Mouse (Mus musculus): ENCODE measurements around the gene Srgn.
"Not testable (repeated sequence)": the region's sequence is repeated elsewhere in the genome, so short reads cannot be mapped to it uniquely, and the experiment has no call there.

Srgn gene

DNA sequence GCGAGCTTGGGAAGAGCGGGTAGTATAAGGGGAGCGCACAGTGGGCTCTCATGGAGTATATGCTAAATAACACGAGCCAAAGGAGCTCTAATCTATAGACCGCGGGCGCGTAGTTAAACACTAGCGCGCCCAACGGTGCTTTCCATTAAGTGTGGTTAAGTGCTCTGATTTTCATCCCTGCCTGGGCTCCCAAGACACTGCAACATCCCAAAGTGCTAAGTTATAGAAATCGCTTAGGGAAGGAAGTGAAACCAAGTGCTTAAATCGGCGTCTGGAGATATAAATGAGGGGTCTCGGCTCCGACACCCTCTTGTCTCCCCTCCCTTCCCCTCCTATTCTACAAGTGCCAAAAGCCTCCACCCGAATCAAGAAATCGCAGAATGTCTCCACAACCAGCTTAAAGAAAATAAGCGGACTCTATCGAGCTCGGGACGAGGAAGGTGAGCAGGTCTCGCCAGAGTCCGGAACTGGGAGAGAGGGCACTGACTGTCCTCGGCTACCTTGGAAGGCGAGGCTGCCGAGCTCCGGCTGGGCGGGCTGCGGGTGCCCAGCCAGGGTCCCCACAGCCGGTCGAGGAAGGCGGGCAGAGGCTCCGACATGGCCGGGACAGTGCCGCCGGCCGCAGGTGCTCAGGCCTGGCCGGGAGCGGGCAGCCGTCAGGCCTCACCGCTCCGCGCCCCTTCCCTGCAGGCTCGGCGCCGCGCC is 41.2 kb downstream of the Srgn start:
- DNase-seq (ENCODE audit: low read depth, low spot score) = no peak

DNA sequence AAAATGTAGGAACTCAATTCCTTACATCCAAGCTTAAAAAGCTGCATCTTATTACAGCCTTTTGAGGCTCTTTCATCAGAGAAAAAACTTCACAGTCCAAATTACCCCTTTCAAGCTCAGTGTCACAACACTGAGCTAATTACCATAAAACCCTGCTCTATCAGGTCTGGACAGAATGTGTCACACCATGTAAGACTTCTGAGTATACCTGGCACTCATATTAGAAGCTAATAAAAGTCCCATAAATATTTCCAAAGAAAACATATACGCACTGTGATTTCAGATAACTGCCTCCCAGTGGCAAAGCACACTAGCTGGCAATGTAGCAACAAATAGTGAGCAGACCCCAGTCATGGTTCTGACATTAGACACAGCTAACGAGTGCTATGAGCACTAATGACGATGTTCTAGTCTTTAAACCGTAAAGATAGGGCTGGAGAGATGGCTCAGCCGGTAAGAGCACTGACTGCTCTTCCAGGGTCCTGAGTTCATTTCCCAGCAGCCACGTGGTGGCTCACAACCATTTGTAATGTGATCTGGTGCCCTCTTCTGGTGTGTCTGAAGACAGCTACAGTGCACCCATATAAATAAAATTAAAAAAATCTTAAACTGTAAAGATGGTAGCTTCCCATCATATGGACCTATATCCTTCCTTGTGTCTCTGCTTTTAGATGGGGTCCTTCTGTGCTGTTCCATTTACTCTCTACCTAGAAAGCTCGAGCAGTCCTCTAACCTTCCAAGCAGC is 46.0 kb downstream of the Srgn start:
- DNase-seq (ENCODE audit: low read depth, low spot score) = no peak

DNA sequence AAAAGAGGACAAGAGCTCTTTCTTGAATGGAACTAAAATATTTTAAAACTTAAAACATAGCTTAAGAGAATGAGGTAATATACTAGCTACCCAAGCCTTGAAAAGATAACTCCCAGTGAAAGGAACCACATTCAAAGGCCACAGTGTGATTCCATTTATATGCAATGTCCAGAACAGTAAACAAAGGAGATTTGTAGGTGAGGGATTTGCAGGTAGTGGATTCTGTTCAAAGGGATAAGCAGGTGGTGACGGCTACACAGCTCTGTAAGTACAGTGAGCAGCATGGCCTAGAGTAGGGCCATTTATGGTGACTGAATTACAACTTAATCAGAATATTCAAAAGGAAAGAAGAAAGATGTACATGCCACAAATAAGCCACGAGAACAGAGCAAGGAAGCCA is 50.3 kb downstream of the Srgn start:
- DNase-seq (ENCODE audit: low read depth, low spot score) = no peak

DNA sequence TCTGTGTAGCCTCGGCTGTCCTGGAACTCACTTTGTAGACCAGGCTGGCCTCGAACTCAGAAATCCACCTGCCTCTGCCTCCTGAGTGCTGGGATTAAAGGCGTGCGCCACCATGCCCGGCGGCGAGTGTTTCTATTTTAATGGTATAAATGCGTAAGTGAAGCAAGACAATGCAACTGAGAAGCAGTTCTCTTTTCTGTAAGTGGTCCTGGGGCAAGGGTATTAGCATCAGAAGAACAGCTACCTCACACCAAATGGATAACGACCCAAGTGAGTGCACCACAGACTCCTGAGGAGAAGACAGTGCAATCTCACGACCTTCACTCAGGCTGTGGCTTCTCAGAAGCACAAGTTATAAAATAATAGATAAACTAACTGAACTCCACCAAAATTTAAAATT is 52.3 kb downstream of the Srgn start:
- DNase-seq (ENCODE audit: low read depth, low spot score) = no peak

DNA sequence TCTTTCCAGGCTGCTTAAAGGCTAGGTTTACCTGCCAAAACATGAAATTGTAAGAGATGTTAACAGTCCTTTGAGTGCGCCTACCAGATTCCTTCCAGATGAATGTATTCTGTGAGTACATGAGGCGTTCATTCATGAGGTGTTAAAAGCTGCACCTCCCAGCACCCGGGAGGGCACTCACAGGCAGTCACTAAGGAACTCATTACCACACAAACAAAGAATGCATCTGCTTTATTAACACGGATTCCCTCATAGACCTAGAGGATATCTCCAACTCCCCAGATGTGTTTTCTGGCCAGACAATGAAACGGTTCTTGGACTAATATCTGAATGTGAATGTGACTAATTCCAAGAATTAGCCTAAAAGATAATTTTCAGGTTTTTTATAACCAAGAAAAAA is 56.1 kb downstream of the Srgn start:
- no peak for DNase-seq (ENCODE audit: low read depth, low spot score)

DNA sequence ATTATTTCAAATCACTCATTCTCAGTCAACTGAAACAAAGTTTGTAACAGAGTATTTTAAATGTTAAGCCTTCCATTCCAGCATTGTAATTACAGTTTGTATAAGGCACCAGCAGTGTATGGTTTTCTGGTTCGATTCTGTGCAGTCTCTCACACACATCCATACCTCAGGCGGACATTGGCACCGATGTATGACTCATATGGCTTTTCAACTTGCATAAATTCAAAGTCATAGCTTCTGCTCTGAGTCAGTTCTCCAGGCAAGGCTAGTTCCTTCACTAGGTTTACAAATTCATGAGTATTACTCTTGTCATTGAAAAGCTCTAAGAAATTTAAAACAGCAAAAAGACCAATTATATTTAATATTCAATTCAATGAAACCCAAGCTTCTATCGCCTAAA is 57.5 kb downstream of the Srgn start:
- no peak for DNase-seq (ENCODE audit: low read depth, low spot score)

DNA sequence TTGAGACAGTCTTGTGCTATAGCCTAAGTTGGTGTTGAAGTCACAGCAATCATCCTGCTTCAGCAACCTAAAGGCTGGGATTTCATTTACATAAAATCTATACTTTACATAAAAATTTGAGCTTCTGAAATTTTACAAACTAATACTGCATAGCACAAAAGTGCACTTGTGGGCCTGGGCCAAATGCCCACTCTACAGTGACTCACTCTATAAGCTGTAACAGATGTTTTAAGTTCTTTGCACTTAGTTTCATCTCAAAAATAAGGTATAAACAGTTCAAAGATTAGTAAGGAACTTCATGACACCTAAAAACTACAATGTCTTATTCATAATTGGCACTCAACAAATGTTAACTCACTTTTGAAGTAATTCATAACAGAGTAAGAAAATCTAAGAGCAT is 65.9 kb downstream of the Srgn start:
- no peak for DNase-seq (ENCODE audit: low read depth, low spot score)

DNA sequence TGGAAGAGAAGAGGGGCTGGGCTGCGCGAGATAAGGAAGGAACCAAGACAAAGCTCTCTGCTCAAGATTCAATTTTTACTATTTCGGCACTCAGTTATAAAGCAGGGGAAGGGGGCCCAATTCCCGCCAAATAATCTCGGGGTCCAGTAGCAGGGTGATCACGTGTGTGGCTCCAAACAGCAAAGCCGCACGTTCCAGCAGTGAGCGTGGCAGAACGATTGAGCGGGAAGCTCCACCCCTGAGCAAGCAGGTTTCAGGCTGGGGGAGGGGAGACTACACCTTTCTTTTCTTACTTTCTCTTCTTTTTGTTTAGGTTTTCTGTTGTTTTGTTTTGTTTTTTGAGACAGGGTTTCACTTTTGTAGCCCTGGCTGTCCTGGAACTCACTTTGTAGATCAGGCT is 75.2 kb downstream of the Srgn start:
- DNase-seq (ENCODE audit: low read depth, low spot score) = not testable (repeated sequence)

DNA sequence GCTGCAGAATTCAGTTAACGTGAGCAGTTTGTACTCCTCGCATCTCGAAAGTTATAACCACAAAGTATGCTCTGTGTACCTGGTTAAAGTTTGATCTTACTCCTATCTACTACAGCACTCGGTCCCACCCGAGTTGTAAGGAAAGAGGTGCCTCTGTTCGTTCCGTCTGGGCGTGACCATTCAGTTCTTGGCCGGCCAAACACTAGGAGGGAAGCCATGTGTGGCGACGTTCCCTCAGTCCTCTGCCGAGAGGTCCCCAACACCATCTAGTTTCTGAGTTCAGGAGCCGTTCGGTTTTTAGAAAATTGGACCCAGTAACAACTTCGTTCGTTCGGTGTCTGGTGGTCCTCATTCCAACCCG is 77.0 kb downstream of the Srgn start:
- DNase-seq (ENCODE audit: low read depth, low spot score) = no peak

DNA sequence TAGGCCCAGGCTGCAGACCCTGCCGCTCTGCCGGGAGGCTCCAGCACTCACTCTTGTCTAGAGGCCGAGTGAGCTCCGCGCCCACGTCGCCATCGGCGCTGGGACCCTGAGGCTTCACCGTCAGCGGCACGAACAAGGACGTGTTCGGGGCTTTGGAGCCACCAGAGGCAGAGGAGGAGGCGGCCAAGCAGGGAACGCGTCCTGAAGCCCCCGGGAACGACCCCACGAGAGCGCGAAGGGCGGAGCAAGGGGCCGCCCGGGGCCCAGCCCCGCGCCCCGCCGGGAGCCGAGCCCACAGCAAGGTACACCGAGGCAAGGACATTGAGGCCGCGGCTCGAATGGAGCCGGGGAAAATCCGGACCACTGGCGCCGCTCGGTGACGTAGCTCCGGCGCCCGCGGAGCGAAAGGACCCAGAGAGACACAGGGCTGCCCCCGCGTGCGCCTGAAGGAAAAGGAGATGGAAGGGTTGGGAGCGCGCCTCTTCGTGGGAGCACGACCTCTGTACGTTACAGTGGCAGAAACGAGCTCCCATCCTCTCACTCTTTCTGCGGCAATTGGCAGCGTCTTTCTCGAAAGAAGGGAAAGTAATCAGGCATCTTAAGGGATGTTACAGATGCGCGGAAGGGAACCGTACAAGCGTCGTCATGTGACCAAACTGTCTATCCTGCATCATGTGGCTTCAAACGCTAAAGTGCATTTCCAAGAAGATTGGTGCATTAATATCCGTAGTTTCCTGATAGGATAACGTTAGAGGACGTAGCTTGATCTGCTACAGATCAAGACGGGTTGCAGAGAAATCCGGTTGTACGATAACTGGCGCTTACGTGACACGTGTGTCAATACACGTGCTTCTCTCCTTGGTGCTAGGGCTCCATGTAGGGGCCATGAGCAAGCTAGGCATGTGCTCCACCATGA is 77.6 kb downstream of the Srgn start, which contains the start of the genes 4930507D05Rik and Supv3l1:
4930507D05Rik (plus strand) TSS at position 126 of the 916 bp plus-strand sequence.
Supv3l1 (minus strand) TSS at position 375 of the 916 bp plus-strand sequence.
- DNase-seq (ENCODE audit: low read depth, low spot score) = peak; percentile 93

Data from brain, embryonic 18.5 days (tissue).